22 mouse cellular contexts compared by ENCODE assay signal in genomic region chr17:3363216-3363615, GRCm38 (mm10).
"Had no signal": no experiment of that assay in that cellular context is flagged by ENCODE, and none has a peak within 500 bp of the region (broad histone marks: within the 10 kb centered on the region; RNA-seq: fewer than 3 reads in every experiment).

No protein-coding gene starts in this region.

- H3K9ac ChIP-seq: limb, embryonic 12.5 days; limb, embryonic 15.5 days; liver, embryonic 14.5 days; liver, postnatal 0 days; lung, embryonic 14.5 days; midbrain, embryonic 15.5 days; neural tube, embryonic 15.5 days had no signal

- H3K4me3 ChIP-seq: limb, embryonic 12.5 days; limb, embryonic 15.5 days; midbrain, embryonic 15.5 days; myocyte; neural tube, embryonic 15.5 days had no signal

- ATAC-seq: liver, postnatal 0 days; lung, postnatal 0 days; midbrain, embryonic 15.5 days had no signal

- H3K27me3 ChIP-seq: limb, embryonic 12.5 days; limb, embryonic 15.5 days; midbrain, embryonic 15.5 days; neural tube, embryonic 15.5 days had no signal

- H3K4me2 ChIP-seq: limb, embryonic 12.5 days; limb, embryonic 15.5 days; liver, embryonic 11.5 days; lung, embryonic 14.5 days; midbrain, embryonic 15.5 days; neural tube, embryonic 15.5 days had no signal

- DNase-seq: kidney, adult 2 months; kidney, postnatal 25 days; left cerebral cortex, postnatal 4 days; liver, postnatal 0 days; lung, embryonic 14.5 days; right cerebral cortex, adult 18-20 months; right cerebral cortex, postnatal 14 days; right cerebral cortex, postnatal 4 days; thymus, adult 2 months; thymus, postnatal 14 days; thymus, postnatal 4 days had no signal

- H3K9me3 ChIP-seq: limb, embryonic 12.5 days; limb, embryonic 15.5 days; midbrain, embryonic 15.5 days; neural tube, embryonic 15.5 days had no signal

- H3K36me3 ChIP-seq: limb, embryonic 12.5 days; limb, embryonic 15.5 days; midbrain, embryonic 15.5 days; neural tube, embryonic 15.5 days had no signal

- H3K27ac ChIP-seq: kidney, postnatal 0 days; limb, embryonic 15.5 days; liver, embryonic 14.5 days; macrophage; midbrain, embryonic 15.5 days; stomach, postnatal 0 days had no signal

- H3K4me1 ChIP-seq: midbrain, embryonic 15.5 days had no signal
